Mouse (Mus musculus): ENCODE measurements around the gene Pxmp4. TPM values are rescaled to one million over a fixed set of nuclear protein-coding genes. Genes with fewer than 3 reads are reported as not detected.

The Pxmp4 gene
- polyA plus RNA-seq, 1 experiment, result 68.3 TPM

GRCm38 (mm10) chr2:154549127-154549885, 54.2 kb downstream of the Pxmp4 start:
- no peak for DNase-seq (ENCODE audit: low read depth)

DNA sequence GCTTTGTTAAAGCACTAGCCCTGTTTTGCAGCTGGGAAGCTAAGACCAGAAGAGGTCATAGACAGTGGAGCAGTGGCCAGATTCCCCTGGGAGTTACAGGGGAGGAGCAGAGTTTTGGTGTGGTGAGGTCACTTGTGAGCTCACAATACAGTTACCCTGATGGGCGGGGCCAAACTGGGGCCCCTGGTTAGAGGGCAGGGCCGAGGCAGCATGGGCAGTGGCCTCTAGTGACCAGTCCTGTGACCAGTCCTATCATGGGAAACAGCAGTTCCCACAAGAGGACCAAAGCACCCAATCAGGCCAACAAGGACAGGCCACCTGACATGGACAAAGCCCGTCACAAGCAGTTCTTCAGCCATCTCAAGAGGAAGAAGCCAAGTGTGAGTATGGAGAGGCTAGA, 54.8 kb downstream of the Pxmp4 start:
- DNase-seq (ENCODE audit: low read depth), result no peak

DNA sequence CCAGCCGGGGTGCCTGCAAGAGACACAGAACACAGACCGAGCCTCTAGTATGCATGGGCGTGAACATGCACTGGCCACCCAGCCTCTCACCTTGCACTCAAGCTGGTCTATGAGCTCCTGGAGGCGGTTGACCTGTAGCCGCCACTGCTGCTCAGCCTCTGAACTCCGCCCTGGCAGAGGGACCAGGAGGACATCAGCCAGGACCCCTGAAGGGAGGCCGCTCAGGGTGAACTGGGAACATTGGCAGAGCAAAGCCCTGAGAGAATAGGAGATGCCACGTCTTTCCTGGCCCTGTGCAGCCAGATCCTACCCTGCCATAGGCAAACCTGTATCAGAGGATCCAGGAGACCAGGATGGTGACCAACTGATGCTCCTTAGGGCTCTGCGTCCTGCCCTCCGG, 56.8 kb downstream of the Pxmp4 start, which contains the start of gene 1700003F12Rik:
TSS of gene 1700003F12Rik (plus strand) at position 375 of the 400 bp plus-strand sequence.
- DNase-seq (ENCODE audit: low read depth), result no peak

- no peak for DNase-seq (ENCODE audit: low read depth)
Observed at GRCm38 (mm10) chr2:154543567-154544347, 59.8 kb downstream of the Pxmp4 start.

- no peak for DNase-seq (ENCODE audit: low read depth)
Observed at GRCm38 (mm10) chr2:154541630-154542029, 61.9 kb downstream of the Pxmp4 start.

GRCm38 (mm10) chr2:154539720-154540119, 63.8 kb downstream of the Pxmp4 start:
- no peak for DNase-seq (ENCODE audit: low read depth)

DNA sequence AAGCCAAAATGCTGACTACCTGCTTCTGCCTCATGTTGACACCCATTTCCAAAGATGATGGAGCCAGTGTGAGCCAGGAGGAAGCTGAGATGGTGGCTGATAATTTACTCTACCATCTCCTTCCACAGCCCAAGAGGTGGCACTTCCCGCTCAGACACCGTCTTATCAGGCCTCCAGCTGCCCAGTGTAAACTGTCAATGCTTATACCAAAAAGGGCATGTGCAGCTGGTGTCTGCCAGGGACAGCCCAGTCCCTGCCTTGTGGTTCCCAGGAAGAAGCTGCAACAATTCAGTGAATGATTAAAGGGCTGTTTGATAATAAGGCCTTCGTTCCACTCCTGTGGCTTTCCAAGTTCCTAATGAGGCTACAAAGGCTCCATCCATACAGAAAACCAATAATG, 64.8 kb downstream of the Pxmp4 start:
- DNase-seq (ENCODE audit: low read depth), result no peak

- no peak for DNase-seq (ENCODE audit: low read depth)
Observed at GRCm38 (mm10) chr2:154538310-154538709, 65.2 kb downstream of the Pxmp4 start.

Other genes with a start within 250 kb of the Pxmp4 start
- 12.0 and 13.4 TPM in 2 replicates for gene Cdk5rap1, start 230.7 kb downstream of the Pxmp4 start, polyA plus RNA-seq (2012; rRNA removed)
- gene Snta1, start 195.6 kb downstream of the Pxmp4 start, polyA plus RNA-seq (2012; rRNA removed), result 40.8 and 51.8 TPM in 2 replicates
- gene Cbfa2t2, start 167.2 kb downstream of the Pxmp4 start, polyA plus RNA-seq (2012; rRNA removed), result 12.0 and 14.4 TPM in 2 replicates
- gene 1700003F12Rik, start 56.6 kb downstream of the Pxmp4 start, polyA plus RNA-seq (2012; rRNA removed), result 1.9 and 5.3 TPM in 2 replicates
- gene Actl10, start 51.9 kb downstream of the Pxmp4 start, polyA plus RNA-seq (2012; rRNA removed), result 0.18 and 0.30 TPM in 2 replicates
- gene Necab3, start 44.8 kb downstream of the Pxmp4 start, polyA plus RNA-seq (2012; rRNA removed), result 3.2 and 4.9 TPM in 2 replicates
- gene E2f1, start 33.8 kb downstream of the Pxmp4 start, polyA plus RNA-seq (2012; rRNA removed), result 6.4 and 7.3 TPM in 2 replicates
- gene Zfp341, start 9.6 kb upstream of the Pxmp4 start, polyA plus RNA-seq (2012; rRNA removed), result 3.9 and 4.4 TPM in 2 replicates
- 0.81 and 2.0 TPM in 2 replicates for gene 4930519P11Rik, start 9.7 kb upstream of the Pxmp4 start, polyA plus RNA-seq (2012; rRNA removed)
- 111 and 177 TPM in 2 replicates for gene Chmp4b, start 48.0 kb upstream of the Pxmp4 start, polyA plus RNA-seq (2012; rRNA removed)
- not detected in 2 replicates for gene Gm14214, start 166.3 kb upstream of the Pxmp4 start, polyA plus RNA-seq (2012; rRNA removed)
- gene Raly, start 187.4 kb upstream of the Pxmp4 start, polyA plus RNA-seq (2012; rRNA removed), result 152 and 164 TPM in 2 replicates
- gene a, start 187.7 kb upstream of the Pxmp4 start, polyA plus RNA-seq (2012; rRNA removed), result 0.39 TPM in 1 of 2 replicates, not detected in the other